Mouse (Mus musculus): ENCODE data around the gene Arhgef10l. TPM values are rescaled to one million over a fixed set of nuclear protein-coding genes. Genes with fewer than 3 reads are reported as not detected.

Gene Arhgef10l
- polyA plus RNA-seq, 1 experiment = 5.9 TPM

DNA sequence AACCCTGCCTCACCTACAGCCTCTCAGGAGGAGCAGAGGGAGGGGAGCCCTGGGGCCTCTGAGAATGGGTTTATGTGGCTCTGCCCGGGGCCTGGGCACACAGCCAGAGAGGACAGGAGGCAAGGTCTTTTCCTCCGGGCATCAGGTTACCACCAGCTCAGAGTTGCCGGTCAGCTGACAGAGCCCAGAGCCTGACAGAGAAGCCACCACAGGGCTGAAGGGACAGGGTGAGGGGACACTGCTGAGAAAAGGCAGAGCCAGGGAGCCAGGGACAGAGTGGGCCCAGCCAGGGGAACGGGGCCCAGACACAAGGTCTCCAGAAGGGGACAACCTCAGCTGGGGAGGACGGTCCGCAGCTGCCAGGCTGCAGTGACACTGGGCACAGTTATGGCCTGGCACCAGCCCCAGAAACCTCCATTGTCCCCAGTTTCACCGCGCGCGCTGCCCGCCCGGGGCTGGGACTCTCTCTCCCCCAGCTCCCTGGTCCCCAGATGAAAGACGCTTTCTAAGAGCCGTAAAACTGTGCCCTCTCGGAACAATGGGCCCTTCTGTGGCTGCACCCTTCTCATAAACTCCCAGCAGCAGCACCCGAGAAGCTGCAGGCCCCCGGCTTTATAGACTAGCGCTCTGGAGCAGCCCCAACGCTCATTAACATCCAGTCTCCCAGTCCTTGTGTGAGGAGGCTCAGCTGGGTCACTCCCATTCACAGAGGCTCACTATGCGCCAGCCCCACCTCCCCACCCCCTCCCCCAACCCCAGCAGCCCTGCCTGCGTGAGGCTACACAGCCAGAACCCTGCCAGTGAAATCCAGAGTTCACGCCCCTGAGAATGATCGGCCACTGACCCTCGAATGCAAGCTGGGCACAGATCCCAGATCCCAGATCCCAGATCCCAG lies 7.9 kb downstream of the Arhgef10l start:
- no peak overlapping the region for H3K27ac ChIP-seq (ENCODE audit: control insufficient read depth, insufficient read depth, low read depth, low read length)
- TF ChIP-seq POLR2A (IDR thresholded peaks at IDR 0.05; ENCODE audit: control insufficient read depth, low read depth, low read length) = no peak
- no peak for TF ChIP-seq CTCF (IDR thresholded peaks at IDR 0.05; ENCODE audit: control insufficient read depth, insufficient read depth, insufficient replicate concordance, low read depth, low read length)
- H3K27me3 ChIP-seq (ENCODE audit: control insufficient read depth, insufficient read depth, low read length) = no peaks in the 10 kb centered on the region
- H3K4me1 ChIP-seq (ENCODE audit: control insufficient read depth, insufficient read depth, low read length) = peaks cover 2% of the 10 kb centered on the region; the same call in 1 of the 2 replicates
- no peak overlapping the region for H3K4me3 ChIP-seq (ENCODE audit: control insufficient read depth, low read depth, low read length)
- H3K36me3 ChIP-seq (ENCODE audit: control insufficient read depth, insufficient read depth, low read length) = no peaks in the 10 kb centered on the region

DNA sequence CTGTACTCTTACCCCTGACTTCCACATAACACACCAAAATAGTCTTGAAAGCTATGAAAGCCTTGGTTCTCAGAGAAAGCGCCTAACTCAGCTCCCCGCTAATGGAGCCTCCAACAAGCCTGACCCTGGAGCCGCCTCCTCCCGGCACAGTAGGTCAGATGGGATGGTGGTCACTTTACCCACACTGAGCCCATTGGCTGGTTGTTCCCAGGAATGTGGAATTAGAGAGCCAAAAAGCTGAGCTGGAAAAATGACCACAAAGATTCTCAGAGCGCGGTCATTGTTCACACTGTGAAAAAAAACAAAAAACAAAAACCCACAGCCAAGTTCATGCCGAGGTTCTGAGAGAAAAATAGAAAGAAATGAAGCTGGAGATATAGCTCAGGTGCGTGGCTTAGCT lies 9.3 kb downstream of the Arhgef10l start:
- Histone ChIP-seq H3K36me3 (ENCODE audit: control insufficient read depth, insufficient read depth, low read length) (no peaks in the 10 kb centered on the region), H3K27me3 (ENCODE audit: control insufficient read depth, insufficient read depth, low read length) (no peaks in the 10 kb centered on the region), H3K27ac (ENCODE audit: control insufficient read depth, insufficient read depth, low read depth, low read length) (no peak overlapping the region), H3K4me3 (ENCODE audit: control insufficient read depth, low read depth, low read length) (no peak overlapping the region), H3K4me1 (ENCODE audit: control insufficient read depth, insufficient read depth, low read length) (0 out of 2 replicates have a peak, but pooled peaks cover 2% of the 10 kb centered on the region)
- TF ChIP-seq POLR2A (IDR thresholded peaks at IDR 0.05; ENCODE audit: control insufficient read depth, low read depth, low read length) (no peak), CTCF (IDR thresholded peaks at IDR 0.05; ENCODE audit: control insufficient read depth, insufficient read depth, insufficient replicate concordance, low read depth, low read length) (no peak)

DNA sequence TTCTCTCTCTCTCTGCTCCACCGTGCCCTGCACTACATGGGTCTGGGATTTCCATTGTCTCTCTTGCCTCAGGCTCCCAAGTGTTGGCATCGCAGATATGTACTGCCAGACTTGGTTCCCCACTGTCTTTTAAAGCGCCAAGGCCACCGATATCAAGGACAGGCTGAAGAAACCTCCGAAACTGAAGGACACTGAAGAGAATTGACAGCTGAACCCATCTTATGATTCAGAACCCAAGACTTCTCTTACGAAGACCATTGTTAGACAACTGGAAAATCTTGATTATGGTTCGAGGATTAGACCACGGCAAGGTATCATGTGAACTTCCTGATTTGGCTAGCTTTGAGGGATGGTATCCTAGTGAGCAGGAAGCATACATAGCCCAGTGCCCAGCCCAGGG lies 11.0 kb downstream of the Arhgef10l start:
- H3K36me3 ChIP-seq (ENCODE audit: control insufficient read depth, insufficient read depth, low read length) = no peaks in the 10 kb centered on the region
- no peaks in the 10 kb centered on the region for H3K27me3 ChIP-seq (ENCODE audit: control insufficient read depth, insufficient read depth, low read length)
- 0 out of 2 replicates have a peak, but pooled peaks cover 2% of the 10 kb centered on the region for H3K4me1 ChIP-seq (ENCODE audit: control insufficient read depth, insufficient read depth, low read length)
- H3K27ac ChIP-seq (ENCODE audit: control insufficient read depth, insufficient read depth, low read depth, low read length) = no peak overlapping the region
- H3K4me3 ChIP-seq (ENCODE audit: control insufficient read depth, low read depth, low read length) = no peak overlapping the region
- TF ChIP-seq CTCF (IDR thresholded peaks at IDR 0.05; ENCODE audit: control insufficient read depth, insufficient read depth, insufficient replicate concordance, low read depth, low read length) = no peak
- TF ChIP-seq POLR2A (IDR thresholded peaks at IDR 0.05; ENCODE audit: control insufficient read depth, low read depth, low read length) = no peak

DNA sequence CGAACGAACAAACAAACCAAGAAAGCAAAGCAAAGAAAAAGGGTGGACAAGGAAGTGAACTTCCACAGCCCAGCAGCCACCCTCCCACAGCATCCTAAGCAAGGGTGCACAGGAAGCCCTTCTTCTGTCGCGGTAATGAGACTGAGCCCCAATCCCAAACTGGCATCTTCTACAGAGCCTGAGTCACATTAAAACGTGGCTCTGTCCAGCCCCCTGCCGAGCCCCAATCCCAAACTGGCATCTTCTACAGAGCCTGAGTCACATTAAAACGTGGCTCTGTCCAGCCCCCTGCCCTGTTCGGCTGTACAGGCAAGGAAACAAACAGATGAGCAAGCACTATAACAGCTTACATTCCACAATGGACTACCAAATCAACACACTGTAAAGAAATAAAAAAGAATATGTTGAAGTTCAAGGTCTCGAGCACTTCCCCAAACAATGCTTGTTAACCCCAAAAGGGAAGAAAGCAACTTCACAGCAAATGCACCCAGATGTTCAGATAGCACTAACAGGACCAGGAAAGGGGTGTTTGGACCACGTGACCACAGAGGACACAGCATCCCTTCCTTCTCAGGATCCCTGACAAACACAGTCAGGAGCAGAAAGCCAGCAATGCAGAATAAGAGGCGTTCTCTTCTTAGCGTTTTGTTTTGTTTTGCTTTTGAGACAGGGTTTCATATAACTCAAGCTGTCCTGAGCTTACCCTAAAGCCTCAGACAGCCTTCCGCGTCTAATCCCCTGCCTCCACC lies 11.8 kb downstream of the Arhgef10l start:
- TF ChIP-seq POLR2A (IDR thresholded peaks at IDR 0.05; ENCODE audit: control insufficient read depth, low read depth, low read length) = no peak
- TF ChIP-seq CTCF (IDR thresholded peaks at IDR 0.05; ENCODE audit: control insufficient read depth, insufficient read depth, insufficient replicate concordance, low read depth, low read length) = no peak
- Histone ChIP-seq H3K27ac (ENCODE audit: control insufficient read depth, insufficient read depth, low read depth, low read length) (no peak overlapping the region), H3K4me3 (ENCODE audit: control insufficient read depth, low read depth, low read length) (no peak overlapping the region), H3K4me1 (ENCODE audit: control insufficient read depth, insufficient read depth, low read length) (peaks cover 2% of the 10 kb centered on the region), H3K27me3 (ENCODE audit: control insufficient read depth, insufficient read depth, low read length) (no peaks in the 10 kb centered on the region), H3K36me3 (ENCODE audit: control insufficient read depth, insufficient read depth, low read length) (no peaks in the 10 kb centered on the region)

DNA sequence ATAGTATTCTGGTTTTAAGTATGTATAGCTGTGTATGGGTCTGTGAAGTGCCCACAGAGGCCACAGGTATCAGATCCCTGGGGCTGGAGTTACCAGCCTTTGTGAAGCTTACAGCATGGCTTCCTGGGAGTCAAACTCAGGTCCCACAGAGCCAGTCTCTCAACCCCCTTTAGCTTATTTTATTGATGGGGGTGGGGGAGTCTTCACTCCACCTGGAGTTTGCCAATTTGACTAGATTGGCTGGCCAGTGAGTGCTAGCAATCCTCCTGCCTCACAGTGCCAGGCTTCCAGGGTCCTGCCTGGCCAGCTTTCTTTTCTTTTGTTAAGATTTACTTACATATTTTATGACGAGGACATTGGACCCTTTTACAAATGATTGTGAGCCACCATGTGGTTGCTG lies 16.1 kb downstream of the Arhgef10l start:
- Histone ChIP-seq H3K27ac (ENCODE audit: control insufficient read depth, insufficient read depth, low read depth, low read length) (no peak overlapping the region), H3K27me3 (ENCODE audit: control insufficient read depth, insufficient read depth, low read length) (no peaks in the 10 kb centered on the region), H3K36me3 (ENCODE audit: control insufficient read depth, insufficient read depth, low read length) (no peaks in the 10 kb centered on the region), H3K4me1 (ENCODE audit: control insufficient read depth, insufficient read depth, low read length) (peaks cover 9% of the 10 kb centered on the region), H3K4me3 (ENCODE audit: control insufficient read depth, low read depth, low read length) (no peak overlapping the region)
- TF ChIP-seq CTCF (IDR thresholded peaks at IDR 0.05; ENCODE audit: control insufficient read depth, insufficient read depth, insufficient replicate concordance, low read depth, low read length) (no peak), POLR2A (IDR thresholded peaks at IDR 0.05; ENCODE audit: control insufficient read depth, low read depth, low read length) (no peak)

DNA sequence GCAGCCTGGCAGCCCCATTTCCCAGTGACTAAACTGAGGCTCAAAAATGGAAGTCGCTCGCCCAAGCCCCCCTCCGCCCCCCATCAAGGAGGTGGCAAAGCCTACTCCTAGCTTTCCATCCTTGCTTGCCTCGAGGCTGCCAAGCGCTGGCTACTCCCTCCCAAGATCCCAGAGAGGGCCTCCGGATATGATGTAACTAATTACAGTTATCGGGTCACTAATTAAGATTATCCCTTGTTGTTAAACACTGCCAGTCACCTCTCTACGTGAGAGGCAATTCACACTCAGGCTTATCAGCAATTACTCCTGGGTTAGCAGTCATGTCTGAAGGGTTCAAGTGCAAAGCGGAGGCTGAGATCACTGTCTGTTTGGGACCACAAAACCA lies 16.6 kb downstream of the Arhgef10l start:
- Histone ChIP-seq H3K36me3 (ENCODE audit: control insufficient read depth, insufficient read depth, low read length) (no peaks in the 10 kb centered on the region), H3K4me3 (ENCODE audit: control insufficient read depth, low read depth, low read length) (no peak overlapping the region), H3K4me1 (ENCODE audit: control insufficient read depth, insufficient read depth, low read length) (peaks cover 9% of the 10 kb centered on the region), H3K27ac (ENCODE audit: control insufficient read depth, insufficient read depth, low read depth, low read length) (no peak overlapping the region), H3K27me3 (ENCODE audit: control insufficient read depth, insufficient read depth, low read length) (no peaks in the 10 kb centered on the region)
- TF ChIP-seq CTCF (IDR thresholded peaks at IDR 0.05; ENCODE audit: control insufficient read depth, insufficient read depth, insufficient replicate concordance, low read depth, low read length) (no peak), POLR2A (IDR thresholded peaks at IDR 0.05; ENCODE audit: control insufficient read depth, low read depth, low read length) (no peak)
